Mouse (Mus musculus): ENCODE measurements around the gene Pigm. TPM values are rescaled to one million over a fixed set of nuclear protein-coding genes. Genes with fewer than 3 reads are reported as not detected.

The Pigm gene
- polyA plus RNA-seq, 1 experiment from 2014 or later: 5.0 TPM

DNA sequence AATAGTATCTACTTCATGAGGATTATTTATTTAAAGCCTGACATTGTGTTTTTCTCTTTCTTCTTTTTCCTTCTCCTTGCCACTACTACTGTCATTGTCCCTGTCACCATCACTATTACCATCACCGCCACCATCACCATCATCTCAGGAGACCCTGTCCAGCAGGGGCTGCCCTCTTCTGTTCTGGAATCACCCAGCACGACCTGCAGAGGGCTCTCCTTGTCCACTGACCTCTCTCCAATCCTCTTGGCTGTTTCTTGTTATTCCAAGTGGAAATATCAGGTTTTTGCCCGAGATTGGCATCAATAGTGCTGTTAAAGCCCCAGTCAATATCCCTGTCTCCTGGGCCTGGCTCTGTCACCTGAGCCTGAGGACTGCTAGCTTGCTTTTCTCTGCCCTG is 42.8 kb upstream of the Pigm start:
- Histone ChIP-seq H3K4me1 (ENCODE audit: control insufficient read depth, insufficient read depth, low read length) (no peaks in the 10 kb centered on the region), H3K4me2 (ENCODE audit: low read depth, low read length) (no peak overlapping the region), H3K36me3 (ENCODE audit: control insufficient read depth, insufficient read depth, low read length) (no peaks in the 10 kb centered on the region), H3K27me3 (replicated peaks; ENCODE audit: control insufficient read depth, insufficient read depth, low read length) (peaks cover 24% of the 10 kb centered on the region), H3K4me3 (ENCODE audit: low read length) (no peak overlapping the region), H3K9ac (ENCODE audit: low read depth, low read length) (no peak overlapping the region), H3K9me3 (ENCODE audit: control insufficient read depth, low read length) (no peaks in the 10 kb centered on the region), H3K27ac (ENCODE audit: low read length) (no peak overlapping the region)
- no peak for ATAC-seq
- 4% methylated on average over 3 of the region's 3 CpGs for WGBS

DNA sequence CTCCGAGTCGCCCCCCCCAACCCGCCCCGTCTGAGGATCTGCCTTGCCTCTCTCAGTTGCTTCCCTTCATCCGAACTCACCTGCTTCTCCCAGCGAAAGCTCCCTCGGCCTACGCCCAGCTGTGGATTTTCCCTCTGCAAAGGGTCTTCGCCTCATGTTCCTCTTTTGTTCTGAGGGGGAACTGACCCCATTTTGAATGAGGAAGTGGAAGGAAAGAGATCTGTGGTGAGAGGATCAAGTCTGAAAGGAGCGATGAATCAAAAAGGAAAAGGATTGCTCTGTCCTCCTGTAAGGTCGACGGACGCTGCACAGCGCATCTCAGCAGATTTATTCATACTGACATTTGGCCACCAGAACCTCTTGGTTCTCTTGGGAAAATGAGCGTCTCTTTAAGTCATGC is 40.5 kb upstream of the Pigm start:
- Histone ChIP-seq H3K4me1 (ENCODE audit: control insufficient read depth, insufficient read depth, low read length) (peaks cover 4% of the 10 kb centered on the region; the same call in 1 of the 2 replicates), H3K9me3 (ENCODE audit: control insufficient read depth, low read length) (no peaks in the 10 kb centered on the region), H3K4me3 (ENCODE audit: low read length) (no peak overlapping the region), H3K27ac (ENCODE audit: low read length) (no peak overlapping the region), H3K9ac (ENCODE audit: low read depth, low read length) (no peak overlapping the region), H3K4me2 (ENCODE audit: low read depth, low read length) (no peak overlapping the region), H3K27me3 (replicated peaks; ENCODE audit: control insufficient read depth, insufficient read depth, low read length) (peaks cover 18% of the 10 kb centered on the region), H3K36me3 (ENCODE audit: control insufficient read depth, insufficient read depth, low read length) (no peaks in the 10 kb centered on the region)
- no peak for ATAC-seq
- 73% methylated on average over 15 of the region's 15 CpGs for WGBS

DNA sequence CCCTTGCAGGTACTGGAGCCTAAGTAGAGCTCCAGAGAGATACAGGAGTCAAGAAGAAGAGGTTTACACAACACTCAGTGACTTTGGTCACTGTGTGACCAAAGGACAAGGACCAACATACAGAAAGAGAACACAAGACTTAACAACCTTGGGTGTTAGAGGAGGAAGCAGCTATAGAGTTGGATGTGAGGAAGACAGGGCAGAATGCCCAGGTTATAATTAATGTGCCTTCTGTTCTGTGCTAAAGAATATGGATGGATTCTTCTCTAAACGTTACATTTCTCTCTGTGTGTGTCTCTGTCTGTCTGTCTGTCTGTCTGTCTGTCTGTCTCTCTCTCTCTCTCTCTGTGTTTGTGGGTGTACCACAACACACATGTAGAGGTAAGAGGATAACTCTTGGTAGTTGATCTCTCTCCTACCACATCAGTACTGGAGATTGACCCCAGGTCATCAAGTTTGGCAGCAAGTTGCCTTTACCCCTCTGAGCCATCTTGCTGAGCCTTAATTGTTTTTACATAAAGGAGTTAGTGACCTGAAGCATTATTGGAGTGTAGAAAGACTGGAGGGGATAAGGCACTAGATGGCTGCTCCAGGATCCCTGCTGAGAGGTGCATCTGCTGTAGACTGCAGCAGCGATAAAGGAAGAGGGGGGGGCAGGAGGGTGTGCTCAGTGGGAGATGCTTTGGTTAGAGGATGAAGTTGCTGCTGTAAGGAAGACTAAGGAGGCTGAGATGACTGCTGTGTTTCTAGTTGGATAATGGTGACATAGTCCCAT is 38.7 kb upstream of the Pigm start:
- ATAC-seq: no peak
- Histone ChIP-seq H3K9ac (ENCODE audit: low read depth, low read length) (no peak overlapping the region), H3K36me3 (ENCODE audit: control insufficient read depth, insufficient read depth, low read length) (no peaks in the 10 kb centered on the region), H3K27me3 (replicated peaks; ENCODE audit: control insufficient read depth, insufficient read depth, low read length) (peaks cover 35% of the 10 kb centered on the region), H3K4me1 (ENCODE audit: control insufficient read depth, insufficient read depth, low read length) (peaks cover 11% of the 10 kb centered on the region), H3K4me3 (ENCODE audit: low read length) (no peak overlapping the region), H3K4me2 (ENCODE audit: low read depth, low read length) (no peak overlapping the region), H3K9me3 (ENCODE audit: control insufficient read depth, low read length) (no peaks in the 10 kb centered on the region), H3K27ac (ENCODE audit: low read length) (no peak overlapping the region)
- WGBS: 43% methylated on average over 2 of the region's 2 CpGs

DNA sequence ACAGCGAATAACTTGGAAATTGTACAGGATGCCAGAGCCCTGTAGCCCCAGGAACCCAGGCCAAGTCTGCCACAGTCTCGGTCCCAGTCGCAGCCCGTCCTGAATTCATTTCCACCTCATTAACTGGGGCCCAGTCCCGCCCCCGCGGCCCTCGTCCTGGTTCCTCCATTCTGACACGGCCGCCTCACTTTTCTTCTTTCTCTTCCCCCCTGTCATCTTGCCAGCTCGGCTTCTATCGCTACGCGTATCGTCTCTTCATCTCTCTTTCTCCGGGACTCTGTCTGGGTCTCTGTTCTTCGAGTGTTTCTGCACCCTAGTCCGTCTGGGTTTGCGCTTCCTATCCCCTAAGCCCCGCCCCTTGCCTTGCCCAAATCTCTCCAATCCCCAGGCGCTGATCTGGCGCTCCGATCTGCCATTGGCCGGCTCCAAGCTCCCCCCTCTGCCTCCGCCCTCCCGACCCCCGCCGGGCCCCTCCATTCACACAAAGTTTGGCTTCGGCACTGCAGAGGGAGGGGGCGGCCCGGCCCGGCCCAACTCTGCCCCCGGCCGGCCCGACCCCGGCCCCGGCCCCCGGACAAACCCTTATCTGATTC is 35.5 kb upstream of the Pigm start, which contains the start of gene Kcnj10:
TSS of gene Kcnj10 (plus strand) at position 482 of the 593 bp plus-strand sequence.
- Histone ChIP-seq H3K9ac (ENCODE audit: low read depth, low read length) (peak within 1 kb of the TSS; percentile 30), H3K4me3 (ENCODE audit: low read length) (peak within 1 kb of the TSS; percentile 50), H3K4me2 (ENCODE audit: low read depth, low read length) (peak within 1 kb of the TSS; percentile 79)

DNA sequence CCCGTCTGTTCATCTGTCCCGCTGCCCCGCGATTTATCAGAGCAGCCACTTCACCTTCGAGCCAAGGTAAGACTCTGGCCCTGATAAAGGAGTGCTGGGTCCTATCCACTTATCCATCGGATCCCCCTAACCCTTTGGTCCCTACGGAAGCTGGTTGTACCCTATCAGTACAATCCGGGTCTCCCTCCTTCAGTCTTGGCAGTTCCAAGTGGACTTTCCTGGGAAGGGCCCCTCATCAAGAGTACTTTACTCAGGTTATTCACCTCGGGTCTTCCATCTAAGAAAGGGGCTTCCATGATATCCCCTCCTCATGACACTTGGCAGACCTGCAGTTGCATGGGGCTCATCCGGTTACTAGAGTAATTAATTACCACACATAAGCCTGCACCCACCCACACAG is 35.0 kb upstream of the Pigm start:
- H3K36me3 ChIP-seq (ENCODE audit: control insufficient read depth, insufficient read depth, low read length): no peaks in the 10 kb centered on the region
- 9% methylated on average over 10 of the region's 10 CpGs for WGBS
- H3K9ac ChIP-seq (ENCODE audit: low read depth, low read length): peak overlapping the region; percentile 30
- peak overlapping the region; percentile 50 for H3K4me3 ChIP-seq (ENCODE audit: low read length)
- peak; percentile 24; the same call in 1 of the 2 replicates for ATAC-seq
- H3K4me1 ChIP-seq (ENCODE audit: control insufficient read depth, insufficient read depth, low read length): peaks cover 11% of the 10 kb centered on the region
- peaks cover 36% of the 10 kb centered on the region for H3K27me3 ChIP-seq (replicated peaks; ENCODE audit: control insufficient read depth, insufficient read depth, low read length)
- peak overlapping the region; percentile 79 for H3K4me2 ChIP-seq (ENCODE audit: low read depth, low read length)
- H3K9me3 ChIP-seq (ENCODE audit: control insufficient read depth, low read length): no peaks in the 10 kb centered on the region
- H3K27ac ChIP-seq (ENCODE audit: low read length): no peak overlapping the region

More for the DNA sequence above, 35.5 kb upstream of the Pigm start, which contains the start of gene Kcnj10:
- Histone ChIP-seq H3K27ac (ENCODE audit: low read length) (no peak within 1 kb of the TSS), H3K27me3 (replicated peaks; ENCODE audit: control insufficient read depth, insufficient read depth, low read length) (peaks cover 36% of the 10 kb centered on the region), H3K9me3 (ENCODE audit: control insufficient read depth, low read length) (no peaks in the 10 kb centered on the region), H3K4me1 (ENCODE audit: control insufficient read depth, insufficient read depth, low read length) (peaks cover 11% of the 10 kb centered on the region), H3K36me3 (ENCODE audit: control insufficient read depth, insufficient read depth, low read length) (no peaks in the 10 kb centered on the region)
- WGBS: 2% methylated on average over 36 of the region's 38 CpGs
- peak; percentile 95 for ATAC-seq

DNA sequence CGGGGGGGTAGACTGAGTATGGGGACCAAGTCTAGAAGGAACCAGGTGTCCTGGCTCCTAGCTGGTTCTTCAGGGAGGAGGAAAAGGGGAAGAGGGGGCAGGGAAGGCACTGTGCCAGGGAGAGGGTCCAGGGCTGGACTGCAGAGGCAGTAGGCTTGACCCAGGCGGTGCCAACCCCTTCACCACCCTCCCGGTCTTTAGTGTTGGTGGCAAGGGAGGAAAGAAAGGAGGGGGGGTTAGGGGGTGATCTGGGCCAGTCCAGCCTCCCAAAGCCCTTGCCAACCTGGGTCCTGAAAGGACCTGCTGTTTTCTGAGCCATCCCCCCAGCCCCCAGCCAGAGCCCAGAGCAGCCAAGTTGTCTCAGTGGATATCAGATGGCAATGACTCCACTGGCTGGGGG is 33.6 kb upstream of the Pigm start:
- no peak for ATAC-seq
- Histone ChIP-seq H3K4me1 (ENCODE audit: control insufficient read depth, insufficient read depth, low read length) (peaks cover 11% of the 10 kb centered on the region), H3K4me2 (ENCODE audit: low read depth, low read length) (no peak overlapping the region), H3K36me3 (ENCODE audit: control insufficient read depth, insufficient read depth, low read length) (no peaks in the 10 kb centered on the region), H3K4me3 (ENCODE audit: low read length) (no peak overlapping the region), H3K27me3 (replicated peaks; ENCODE audit: control insufficient read depth, insufficient read depth, low read length) (peaks cover 36% of the 10 kb centered on the region), H3K9ac (ENCODE audit: low read depth, low read length) (no peak overlapping the region), H3K9me3 (ENCODE audit: control insufficient read depth, low read length) (no peaks in the 10 kb centered on the region), H3K27ac (ENCODE audit: low read length) (no peak overlapping the region)
- WGBS: 79% methylated on average over 3 of the region's 3 CpGs

DNA sequence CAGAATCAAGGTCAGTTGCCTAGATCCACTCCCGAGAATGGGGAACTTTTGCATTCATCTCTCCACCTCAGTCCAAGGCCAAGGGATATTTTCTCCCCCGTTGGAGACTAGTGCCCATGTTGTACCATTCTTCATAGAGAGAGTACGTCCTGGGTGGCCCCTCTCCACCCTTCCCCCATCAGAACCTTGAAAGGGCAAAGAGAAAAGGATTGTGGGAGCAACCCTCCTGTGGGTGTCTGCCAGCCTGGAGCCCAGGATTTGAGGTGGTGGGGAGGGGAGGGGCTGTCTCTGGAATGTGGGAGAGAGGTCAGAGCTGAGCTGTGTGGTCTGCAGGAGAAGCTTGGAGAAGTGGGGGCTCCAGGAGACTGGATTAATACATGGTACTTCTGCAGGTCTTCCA is 32.4 kb upstream of the Pigm start:
- Histone ChIP-seq H3K4me1 (ENCODE audit: control insufficient read depth, insufficient read depth, low read length) (peaks cover 11% of the 10 kb centered on the region), H3K36me3 (ENCODE audit: control insufficient read depth, insufficient read depth, low read length) (no peaks in the 10 kb centered on the region), H3K27ac (ENCODE audit: low read length) (no peak overlapping the region), H3K9ac (ENCODE audit: low read depth, low read length) (no peak overlapping the region), H3K27me3 (replicated peaks; ENCODE audit: control insufficient read depth, insufficient read depth, low read length) (peaks cover 29% of the 10 kb centered on the region), H3K4me2 (ENCODE audit: low read depth, low read length) (no peak overlapping the region), H3K9me3 (ENCODE audit: control insufficient read depth, low read length) (no peaks in the 10 kb centered on the region), H3K4me3 (ENCODE audit: low read length) (no peak overlapping the region)
- WGBS: 50% methylated on average over 3 of the region's 3 CpGs
- no peak for ATAC-seq

DNA sequence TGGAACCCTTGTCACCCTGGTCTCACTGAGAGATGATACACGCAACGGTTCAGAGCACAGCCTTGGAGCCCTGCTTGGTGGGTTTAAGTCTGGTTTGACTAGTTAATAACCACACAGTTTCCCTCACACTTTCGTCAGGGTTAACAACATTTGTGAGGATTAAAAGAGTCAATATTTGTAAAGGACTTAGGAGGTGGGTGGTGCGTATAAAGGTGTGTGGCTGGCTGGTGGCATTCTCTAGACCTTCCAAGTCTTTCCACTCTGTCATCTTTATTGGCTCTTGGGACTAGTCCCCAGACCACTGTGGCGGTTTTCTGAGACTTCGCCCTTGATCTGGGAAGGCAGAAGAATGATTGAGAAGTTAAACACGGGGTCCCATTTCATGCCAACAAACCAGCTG is 31.5 kb upstream of the Pigm start:
- no peaks in the 10 kb centered on the region for H3K9me3 ChIP-seq (ENCODE audit: control insufficient read depth, low read length)
- H3K9ac ChIP-seq (ENCODE audit: low read depth, low read length): no peak overlapping the region
- peaks cover 11% of the 10 kb centered on the region for H3K4me1 ChIP-seq (ENCODE audit: control insufficient read depth, insufficient read depth, low read length)
- H3K4me3 ChIP-seq (ENCODE audit: low read length): no peak overlapping the region
- no peaks in the 10 kb centered on the region for H3K36me3 ChIP-seq (ENCODE audit: control insufficient read depth, insufficient read depth, low read length)
- ATAC-seq: no peak
- WGBS: 49% methylated on average over 7 of the region's 7 CpGs
- H3K4me2 ChIP-seq (ENCODE audit: low read depth, low read length): no peak overlapping the region
- H3K27me3 ChIP-seq (replicated peaks; ENCODE audit: control insufficient read depth, insufficient read depth, low read length): peaks cover 29% of the 10 kb centered on the region
- no peak overlapping the region for H3K27ac ChIP-seq (ENCODE audit: low read length)

DNA sequence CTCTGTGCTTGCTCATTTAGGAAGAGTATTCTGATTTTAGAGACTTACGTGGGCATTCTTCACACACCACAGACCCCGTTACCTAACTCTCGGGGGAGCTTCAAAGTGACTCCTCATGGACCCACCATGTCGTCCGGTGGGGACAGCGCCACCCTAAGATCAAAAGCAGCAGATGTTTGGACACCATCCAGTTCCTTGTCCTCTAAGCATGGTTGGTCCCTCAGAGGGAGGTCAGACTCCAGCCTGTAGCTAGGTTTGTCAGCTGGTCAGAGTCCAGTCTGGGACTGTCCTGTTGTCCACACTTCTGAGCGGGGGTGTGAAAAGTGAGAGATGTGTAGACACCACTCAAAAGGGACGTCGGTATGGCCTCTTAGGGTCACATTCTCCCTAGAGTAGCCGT is 29.6 kb upstream of the Pigm start:
- Histone ChIP-seq H3K9me3 (ENCODE audit: control insufficient read depth, low read length) (no peaks in the 10 kb centered on the region), H3K27me3 (replicated peaks; ENCODE audit: control insufficient read depth, insufficient read depth, low read length) (peaks cover 22% of the 10 kb centered on the region), H3K36me3 (ENCODE audit: control insufficient read depth, insufficient read depth, low read length) (no peaks in the 10 kb centered on the region), H3K4me3 (ENCODE audit: low read length) (no peak overlapping the region), H3K9ac (ENCODE audit: low read depth, low read length) (no peak overlapping the region), H3K4me1 (ENCODE audit: control insufficient read depth, insufficient read depth, low read length) (no peaks in the 10 kb centered on the region), H3K27ac (ENCODE audit: low read length) (no peak overlapping the region), H3K4me2 (ENCODE audit: low read depth, low read length) (no peak overlapping the region)
- ATAC-seq: no peak
- 85% methylated on average over 10 of the region's 10 CpGs for WGBS

Data from intestine, embryonic 16.5 days (tissue).